Mouse (Mus musculus): Measurements from ENCODE around the gene Cbr4. TPM values are rescaled to one million over a fixed set of nuclear protein-coding genes. Genes with fewer than 3 reads are reported as not detected.

Cbr4 gene
- polyA plus RNA-seq, 1 experiment: 11.7 TPM

DNA sequence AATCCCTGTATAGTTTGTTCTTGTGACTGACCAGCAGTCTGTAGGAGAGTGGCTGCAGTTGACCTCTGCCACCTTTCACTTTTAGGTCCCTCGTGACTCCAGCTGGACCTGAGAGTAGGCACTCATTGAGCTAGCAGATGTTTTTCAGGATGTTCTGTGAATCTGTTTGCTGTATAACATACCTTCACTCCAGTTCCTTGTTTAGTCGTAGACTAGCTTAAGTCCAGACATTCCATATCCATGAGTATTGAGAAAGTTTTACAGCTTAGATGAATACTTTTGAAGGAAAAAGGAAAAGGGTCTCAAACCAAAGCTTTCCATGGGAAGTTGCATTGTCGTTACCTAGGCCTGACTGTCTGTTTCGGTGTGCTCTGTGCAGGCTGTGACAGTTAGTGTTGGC is 9.6 kb downstream of the Cbr4 start:
- no peak for DNase-seq (ENCODE audit: low read depth)
- no peak for TF ChIP-seq CTCF (IDR thresholded peaks at IDR 0.05; ENCODE audit: borderline replicate concordance, extremely low read depth, insufficient read depth, insufficient read length)
- TF ChIP-seq POLR2A (IDR thresholded peaks at IDR 0.05; ENCODE audit: borderline replicate concordance, extremely low read depth, insufficient read depth, insufficient read length, poor library complexity, severe bottlenecking): no peak

DNA sequence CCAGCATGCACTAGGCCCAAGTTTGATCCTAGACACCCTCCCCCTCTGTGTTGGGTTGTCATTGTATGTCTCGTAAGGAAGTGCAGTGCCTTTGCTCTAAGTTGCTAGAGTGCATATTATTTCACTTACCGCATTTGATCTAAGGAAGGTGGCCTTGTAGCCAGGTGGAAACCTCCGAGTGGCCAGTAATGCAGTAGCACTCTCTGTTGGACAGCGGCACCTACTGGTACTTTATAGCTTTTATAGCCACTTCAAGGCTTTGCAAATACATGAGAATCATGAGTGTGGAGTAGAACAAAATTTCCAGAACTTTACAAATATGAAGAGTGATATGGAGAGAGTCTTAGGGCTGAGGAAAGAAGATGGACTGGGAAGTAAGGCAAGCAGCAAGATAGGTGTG is 11.5 kb downstream of the Cbr4 start:
- peak; percentile 73 for DNase-seq (ENCODE audit: low read depth)
- TF ChIP-seq CTCF (IDR thresholded peaks at IDR 0.05; ENCODE audit: borderline replicate concordance, extremely low read depth, insufficient read depth, insufficient read length) (peak; percentile 51; the same call in 1 of the 2 replicates), POLR2A (IDR thresholded peaks at IDR 0.05; ENCODE audit: borderline replicate concordance, extremely low read depth, insufficient read depth, insufficient read length, poor library complexity, severe bottlenecking) (no peak)

DNA sequence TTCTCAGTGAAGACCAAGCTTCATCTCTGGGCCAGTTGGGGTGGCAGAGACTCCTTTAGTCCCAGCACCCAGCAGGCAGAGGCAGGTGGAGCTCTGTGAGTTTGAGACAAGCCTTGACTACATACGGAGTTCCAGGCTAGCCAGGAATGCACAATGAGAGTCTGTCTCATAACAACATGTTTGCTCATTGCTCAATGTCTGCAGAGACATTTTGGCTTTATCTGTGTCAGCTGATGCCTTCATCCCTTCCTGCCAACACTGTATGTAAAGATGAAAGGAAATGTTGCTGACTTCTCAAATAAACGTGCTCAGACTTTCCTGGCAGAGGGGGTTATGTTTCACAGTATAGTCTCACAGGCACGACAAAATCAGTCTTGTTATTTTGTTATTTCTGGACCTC is 13.4 kb downstream of the Cbr4 start:
- TF ChIP-seq POLR2A (IDR thresholded peaks at IDR 0.05; ENCODE audit: borderline replicate concordance, extremely low read depth, insufficient read depth, insufficient read length, poor library complexity, severe bottlenecking) (no peak), CTCF (IDR thresholded peaks at IDR 0.05; ENCODE audit: borderline replicate concordance, extremely low read depth, insufficient read depth, insufficient read length) (no peak)
- peak; percentile 29 for DNase-seq (ENCODE audit: low read depth)

DNA sequence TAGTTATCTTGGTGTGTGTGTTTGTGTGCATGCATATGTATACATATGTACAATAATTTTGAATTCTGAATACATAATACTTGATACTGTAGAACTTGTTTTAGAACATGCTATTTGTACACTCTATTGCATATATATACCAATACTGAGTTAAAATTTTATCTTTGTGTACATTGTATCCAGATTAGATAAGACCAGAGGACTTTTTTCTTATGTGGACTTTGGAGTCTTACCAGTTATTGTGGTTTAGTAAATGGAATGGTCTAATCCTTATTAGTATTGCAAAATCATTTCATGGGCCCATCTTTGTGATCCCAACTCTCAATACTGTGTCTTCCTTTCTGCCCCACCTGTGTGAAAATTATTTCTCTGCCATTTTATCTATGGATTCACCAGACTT is 14.7 kb downstream of the Cbr4 start:
- no peak for DNase-seq (ENCODE audit: low read depth)
- TF ChIP-seq POLR2A (IDR thresholded peaks at IDR 0.05; ENCODE audit: borderline replicate concordance, extremely low read depth, insufficient read depth, insufficient read length, poor library complexity, severe bottlenecking) (no peak), CTCF (IDR thresholded peaks at IDR 0.05; ENCODE audit: borderline replicate concordance, extremely low read depth, insufficient read depth, insufficient read length) (no peak)

DNA sequence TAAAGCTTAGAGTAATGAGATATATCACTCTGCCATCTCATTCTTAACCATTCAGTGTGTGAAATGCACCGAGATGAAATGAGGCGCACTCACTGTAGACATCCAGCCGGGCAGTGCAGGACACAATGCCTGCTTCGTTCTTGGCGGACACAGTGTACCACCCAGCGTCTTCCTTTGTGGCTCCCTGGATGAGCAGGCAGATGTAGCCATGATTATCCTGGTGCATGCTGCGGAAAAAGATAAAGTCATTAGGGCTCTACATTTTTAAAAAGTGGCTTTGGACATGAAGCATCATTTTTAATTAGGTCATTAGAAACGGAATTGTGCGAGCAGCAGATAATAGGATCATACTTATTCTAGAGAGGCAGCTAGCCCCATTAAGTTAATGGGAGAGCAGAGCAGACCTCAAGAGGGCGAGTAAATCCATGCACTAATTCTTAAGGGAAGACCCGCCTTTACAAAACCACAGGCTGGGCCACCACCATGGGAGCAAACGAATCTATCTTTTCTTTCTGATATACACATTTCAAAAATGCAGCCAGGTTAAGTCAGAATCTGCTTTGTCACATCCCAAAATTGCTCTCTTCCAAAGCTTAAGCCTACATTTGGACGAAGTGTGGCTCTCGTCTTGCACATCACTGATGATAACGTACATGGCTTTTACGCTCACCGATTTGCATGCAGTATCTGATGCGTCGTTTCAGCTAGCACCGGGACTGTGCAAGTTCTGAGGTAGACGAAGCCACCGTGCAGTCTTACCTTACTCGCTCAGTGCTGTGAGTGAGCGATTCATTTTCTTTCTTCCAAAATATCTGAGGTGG is 27.8 kb downstream of the Cbr4 start:
- DNase-seq (ENCODE audit: low read depth): peak; percentile 86
- TF ChIP-seq POLR2A (IDR thresholded peaks at IDR 0.05; ENCODE audit: borderline replicate concordance, extremely low read depth, insufficient read depth, insufficient read length, poor library complexity, severe bottlenecking): peak; percentile 30; the same call in 1 of the 2 replicates
- TF ChIP-seq CTCF (IDR thresholded peaks at IDR 0.05; ENCODE audit: borderline replicate concordance, extremely low read depth, insufficient read depth, insufficient read length): no peak

DNA sequence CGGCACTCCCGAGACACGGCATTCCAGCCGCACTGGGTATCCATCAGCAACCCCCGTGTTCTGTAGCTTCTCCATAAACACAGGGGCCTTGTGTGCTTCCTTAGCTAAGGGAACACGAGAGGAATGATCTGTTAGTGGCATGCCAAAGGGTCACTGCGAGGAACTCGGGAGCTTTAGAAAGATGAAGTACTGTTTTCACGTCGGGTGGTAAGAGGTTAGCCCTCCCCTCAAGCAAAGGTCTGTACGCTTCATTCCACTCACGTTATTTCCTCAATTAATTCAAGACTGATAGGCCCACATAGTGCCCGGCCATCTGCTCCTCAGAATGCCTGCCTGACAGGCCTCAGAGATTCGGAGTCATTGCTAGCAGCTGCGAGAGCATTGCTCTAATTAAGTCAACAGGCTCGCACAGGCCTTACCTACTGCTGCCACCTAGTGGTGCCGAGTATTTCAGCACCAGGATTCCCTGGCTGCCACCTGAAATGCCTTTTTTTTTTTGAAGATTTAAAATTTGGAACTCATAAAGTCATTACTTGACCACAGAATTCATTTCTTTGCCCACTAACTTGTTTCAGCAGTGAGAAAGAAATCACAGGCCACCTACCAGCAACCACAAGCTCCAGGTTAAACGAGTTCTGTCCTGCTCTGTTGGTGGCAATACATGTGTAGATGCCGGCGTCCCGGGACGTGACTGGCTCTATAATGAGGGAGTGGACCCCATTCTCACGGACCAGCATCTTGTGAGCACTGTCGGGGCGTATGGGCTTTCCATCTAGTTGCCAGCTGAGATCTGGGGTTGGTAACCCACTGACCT is 28.6 kb downstream of the Cbr4 start:
- TF ChIP-seq CTCF (IDR thresholded peaks at IDR 0.05; ENCODE audit: borderline replicate concordance, extremely low read depth, insufficient read depth, insufficient read length) (peak; percentile 91), POLR2A (IDR thresholded peaks at IDR 0.05; ENCODE audit: borderline replicate concordance, extremely low read depth, insufficient read depth, insufficient read length, poor library complexity, severe bottlenecking) (no peak)
- DNase-seq (ENCODE audit: low read depth): peak; percentile 97

DNA sequence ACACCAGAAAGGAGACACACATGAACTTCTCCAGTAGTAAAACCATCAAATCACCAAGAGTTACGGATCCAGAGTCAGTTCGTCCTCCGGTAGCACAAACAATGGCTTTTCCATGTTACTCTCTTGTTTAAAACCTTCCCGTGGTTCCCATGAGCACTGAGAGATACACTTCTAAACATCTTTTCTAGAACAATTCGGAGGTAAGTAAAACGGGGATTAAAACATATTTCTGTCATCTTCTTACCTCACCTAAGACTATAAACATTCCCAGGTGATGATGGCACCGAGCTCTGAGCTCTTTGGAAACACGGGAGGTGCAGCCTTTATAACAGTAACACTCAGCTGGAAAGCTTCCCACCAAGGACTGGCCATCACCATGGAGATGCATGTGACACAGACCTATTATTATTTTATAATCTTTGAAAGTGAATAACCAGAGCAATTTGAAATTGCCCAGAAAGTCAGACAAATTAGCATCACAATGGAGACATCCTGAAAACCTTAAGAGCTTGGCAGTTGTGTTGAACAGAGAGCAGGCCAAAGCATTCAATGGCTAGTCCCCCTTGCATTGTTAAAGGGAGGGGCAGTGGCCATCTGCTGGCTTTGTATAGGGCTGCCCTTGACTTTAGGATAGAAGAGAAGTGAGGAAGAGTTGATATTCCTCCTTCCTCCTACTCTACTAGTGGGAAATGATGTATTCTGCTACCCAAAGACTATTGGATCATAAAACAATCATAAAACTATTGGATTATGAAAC is 29.4 kb downstream of the Cbr4 start:
- DNase-seq (ENCODE audit: low read depth): peak; percentile 74
- no peak for TF ChIP-seq POLR2A (IDR thresholded peaks at IDR 0.05; ENCODE audit: borderline replicate concordance, extremely low read depth, insufficient read depth, insufficient read length, poor library complexity, severe bottlenecking)
- TF ChIP-seq CTCF (IDR thresholded peaks at IDR 0.05; ENCODE audit: borderline replicate concordance, extremely low read depth, insufficient read depth, insufficient read length): no peak

DNA sequence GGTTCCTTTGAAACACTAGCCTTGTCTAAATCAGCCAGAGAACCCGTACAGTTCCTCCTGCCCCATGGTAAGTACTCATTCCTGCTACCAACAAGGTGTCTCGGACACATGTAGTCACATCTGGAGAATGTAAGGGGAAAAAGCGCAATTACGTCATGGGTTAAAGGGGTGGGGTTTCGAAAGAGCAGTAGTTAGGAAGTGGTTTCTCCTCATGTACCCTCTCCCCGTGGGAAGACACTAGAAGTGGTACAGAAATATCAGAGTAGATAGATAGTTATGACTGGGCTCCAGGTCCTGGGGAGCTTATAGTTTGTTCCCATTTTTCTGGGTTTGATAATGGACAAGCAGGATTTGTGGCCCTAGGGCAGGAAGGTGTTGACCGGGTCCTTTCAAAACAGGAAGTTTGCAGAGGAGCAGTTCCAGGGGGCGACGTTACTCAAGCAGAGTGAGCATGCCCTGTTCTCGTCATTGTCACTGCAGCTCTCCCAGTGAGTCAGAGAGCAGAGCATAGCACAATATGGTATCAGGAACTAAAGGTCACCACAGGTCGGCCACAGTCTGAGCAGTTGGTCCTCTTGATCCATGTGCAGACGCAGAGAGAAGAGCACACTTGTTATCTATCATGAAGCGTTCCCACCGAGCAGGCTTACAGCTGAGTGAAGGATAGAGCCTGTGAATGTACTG is 30.1 kb downstream of the Cbr4 start:
- DNase-seq (ENCODE audit: low read depth): no peak
- TF ChIP-seq CTCF (IDR thresholded peaks at IDR 0.05; ENCODE audit: borderline replicate concordance, extremely low read depth, insufficient read depth, insufficient read length): no peak
- TF ChIP-seq POLR2A (IDR thresholded peaks at IDR 0.05; ENCODE audit: borderline replicate concordance, extremely low read depth, insufficient read depth, insufficient read length, poor library complexity, severe bottlenecking): no peak

DNA sequence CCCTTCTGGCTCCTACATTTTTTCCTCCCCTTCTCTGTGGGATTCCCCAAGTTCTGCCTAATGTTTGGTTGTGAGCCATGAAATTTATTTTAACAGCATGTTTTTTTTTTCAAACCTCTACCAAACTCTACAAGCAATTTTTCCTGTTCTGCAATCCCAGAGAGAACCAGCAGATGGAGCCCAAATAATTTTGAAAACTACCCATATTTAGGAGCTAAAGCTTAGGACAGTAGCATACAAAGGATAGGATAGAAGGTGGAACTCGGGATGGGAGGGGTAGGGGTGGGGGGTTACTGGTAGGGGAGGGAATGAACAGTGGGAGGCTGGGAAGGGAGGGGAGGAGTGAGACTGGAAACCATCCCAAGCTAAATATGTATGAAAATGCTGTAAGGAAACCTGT is 34.6 kb downstream of the Cbr4 start:
- peak; percentile 55 for DNase-seq (ENCODE audit: low read depth)
- no peak for TF ChIP-seq CTCF (IDR thresholded peaks at IDR 0.05; ENCODE audit: borderline replicate concordance, extremely low read depth, insufficient read depth, insufficient read length)
- TF ChIP-seq POLR2A (IDR thresholded peaks at IDR 0.05; ENCODE audit: borderline replicate concordance, extremely low read depth, insufficient read depth, insufficient read length, poor library complexity, severe bottlenecking): no peak

DNA sequence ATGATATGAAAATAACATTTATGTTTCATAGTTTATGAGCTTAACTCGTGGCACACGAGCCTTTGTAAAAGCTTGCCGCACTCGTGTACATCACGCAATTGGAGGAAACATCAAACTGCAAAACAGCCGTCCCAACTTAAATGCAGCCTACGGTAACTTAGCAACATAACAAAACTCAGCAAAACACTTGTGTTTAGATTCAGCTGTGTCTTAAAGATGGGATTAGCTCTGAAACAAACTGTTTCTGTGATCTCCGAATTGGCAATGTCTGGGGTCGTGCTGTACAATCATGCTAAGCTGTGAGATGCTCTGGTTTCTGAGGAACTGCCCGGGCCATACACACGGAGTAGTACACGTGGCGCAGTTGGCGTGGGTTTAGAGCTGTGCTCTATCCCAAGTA is 39.5 kb downstream of the Cbr4 start:
- TF ChIP-seq POLR2A (IDR thresholded peaks at IDR 0.05; ENCODE audit: borderline replicate concordance, extremely low read depth, insufficient read depth, insufficient read length, poor library complexity, severe bottlenecking): no peak
- DNase-seq (ENCODE audit: low read depth): no peak
